Mouse (Mus musculus): Measurements from ENCODE around the gene Olfr164. TPM values are rescaled to one million over a fixed set of nuclear protein-coding genes. Genes with fewer than 3 reads are reported as not detected.

The Olfr164 gene
- polyA plus RNA-seq, 1 experiment from 2014 or later, result not detected

Small RNA genes lying within 50 kb of the gene (microRNA-seq; reads per million reads assigned to microRNA genes)
- not detected for gene Gm23612

Other genes with a start within 250 kb of the Olfr164 start
- not detected in 2 replicates for gene Olfr165, start 109.1 kb upstream of the Olfr164 start, polyA plus RNA-seq (2015; fragmentation: Nextera tagmentation; extraction: Ambion mirVana)
- gene Olfr166, start 169.6 kb upstream of the Olfr164 start, polyA plus RNA-seq (2015; fragmentation: Nextera tagmentation; extraction: Ambion mirVana), result not detected in 2 replicates
- gene Olfr167, start 208.2 kb upstream of the Olfr164 start, polyA plus RNA-seq (2015; fragmentation: Nextera tagmentation; extraction: Ambion mirVana), result not detected in 2 replicates
- gene Olfr168, start 221.5 kb upstream of the Olfr164 start, polyA plus RNA-seq (2015; fragmentation: Nextera tagmentation; extraction: Ambion mirVana), result not detected in 2 replicates

Measured in liver, embryonic 16.5 days (tissue).